9 mouse cellular contexts compared by ENCODE assay signal in the genomic region with DNA sequence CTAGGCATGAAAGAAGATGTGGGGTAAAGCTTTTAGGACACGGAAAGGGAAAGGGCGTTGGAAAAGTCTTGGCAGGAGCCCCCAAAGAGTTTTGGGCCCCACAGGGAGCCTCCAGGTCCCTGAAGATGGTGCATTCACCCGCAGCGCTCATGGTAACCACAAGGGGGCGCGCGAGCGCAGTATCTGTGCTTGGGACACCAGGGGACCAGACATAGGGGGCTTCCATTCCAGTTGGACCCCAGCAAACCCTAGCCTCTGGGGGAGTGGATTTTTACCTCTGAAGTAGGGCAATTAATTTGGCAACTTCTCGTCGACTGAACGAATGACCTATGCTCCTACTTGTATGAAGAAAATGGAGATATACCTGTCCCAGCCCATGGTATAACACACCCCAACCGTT.
A peak's percentile ranks its signal among the peaks of the same experiment; 100 is the strongest.
DNase-seq lines count a peak whose midpoint lies in the region; ATAC-seq and TF ChIP-seq lines count a peak whose summit lies in the region.
"Had no signal": no experiment of that assay in that cellular context is flagged by ENCODE, and none has a peak within 500 bp of the region (broad histone marks: within the 10 kb centered on the region; RNA-seq: fewer than 3 reads in every experiment).

No protein-coding gene starts in this region.

- H3K27ac ChIP-seq in kidney, embryonic 15.5 days = no peak overlapping the region
- H3K27ac ChIP-seq in forebrain, embryonic 16.5 days (ENCODE audit: low read length) = no peak overlapping the region
- H3K27ac ChIP-seq in hindbrain, postnatal 0 days = no peak overlapping the region
- no peak overlapping the region for H3K27ac ChIP-seq in neural tube, embryonic 12.5 days

- peak; percentile 9 for DNase-seq in kidney, adult 11 months
- peak; percentile 73 for DNase-seq in hindbrain, postnatal 0 days (ENCODE audit: low spot score)
- DNase-seq in left cerebral cortex, postnatal 4 days = peak; percentile 81
- DNase-seq in testis, postnatal 14 days (ENCODE audit: low spot score) = peak; percentile 69

- intact Hi-C loops in left cerebral cortex, postnatal 4 days (cut with DNase I) = loop anchor here (5.0 kb wide), 1 partner anchor 73 kb away; no protein-coding TSS in a partner anchor

- H3K9ac ChIP-seq in kidney, embryonic 15.5 days = no peak overlapping the region
- H3K9ac ChIP-seq in forebrain, embryonic 16.5 days (replicated peaks; ENCODE audit: low read depth, low read length) = no peak overlapping the region
- no peak overlapping the region for H3K9ac ChIP-seq in hindbrain, postnatal 0 days (replicated peaks; ENCODE audit: low read length)
- no peak overlapping the region for H3K9ac ChIP-seq in neural tube, embryonic 12.5 days

- peaks cover 3% of the 10 kb centered on the region; the same call in 1 of the 2 replicates for H3K4me1 ChIP-seq in kidney, embryonic 15.5 days
- no peaks in the 10 kb centered on the region for H3K4me1 ChIP-seq in forebrain, embryonic 16.5 days (replicated peaks; ENCODE audit: control insufficient read depth, insufficient read depth, low read length)
- no peaks in the 10 kb centered on the region for H3K4me1 ChIP-seq in hindbrain, postnatal 0 days (ENCODE audit: insufficient read depth, low read length)
- H3K4me1 ChIP-seq in neural tube, embryonic 12.5 days = no peaks in the 10 kb centered on the region

- whole genome bisulfite sequencing in kidney, embryonic 15.5 days = 18% methylated on average over 12 of the region's 12 CpGs
- 20% methylated on average over 12 of the region's 12 CpGs for WGBS in forebrain, embryonic 16.5 days
- 21% methylated on average over 12 of the region's 12 CpGs for WGBS in hindbrain, postnatal 0 days
- WGBS in neural tube, embryonic 12.5 days = 19% methylated on average over 12 of the region's 12 CpGs

- no peak overlapping the region for H3K4me3 ChIP-seq in kidney, embryonic 15.5 days (replicated peaks)
- no peak overlapping the region for H3K4me3 ChIP-seq in forebrain, embryonic 16.5 days (replicated peaks; ENCODE audit: low read length)
- H3K4me3 ChIP-seq in hindbrain, postnatal 0 days (ENCODE audit: low read length) = no peak overlapping the region
- H3K4me3 ChIP-seq in neural tube, embryonic 12.5 days = no peak overlapping the region
- H3K4me3 ChIP-seq: myocyte had no signal

- H3K4me2 ChIP-seq in kidney, embryonic 15.5 days = no peak overlapping the region
- no peak overlapping the region for H3K4me2 ChIP-seq in forebrain, embryonic 16.5 days (ENCODE audit: low read length)
- no peak overlapping the region for H3K4me2 ChIP-seq in hindbrain, postnatal 0 days (ENCODE audit: low read depth, low read length)
- no peak overlapping the region for H3K4me2 ChIP-seq in neural tube, embryonic 12.5 days (replicated peaks)

- TF ChIP-seq CTCF in hindbrain, postnatal 0 days (IDR thresholded peaks at IDR 0.05; ENCODE audit: low read depth) = peak; percentile 83

- no peaks in the 10 kb centered on the region for H3K9me3 ChIP-seq in kidney, embryonic 15.5 days (replicated peaks)
- no peaks in the 10 kb centered on the region for H3K9me3 ChIP-seq in forebrain, embryonic 16.5 days (ENCODE audit: control insufficient read depth, low read length)
- no peaks in the 10 kb centered on the region for H3K9me3 ChIP-seq in hindbrain, postnatal 0 days (ENCODE audit: low read length)
- H3K9me3 ChIP-seq in neural tube, embryonic 12.5 days = no peaks in the 10 kb centered on the region

- ATAC-seq in kidney, embryonic 15.5 days (replicated peaks; ENCODE audit: low FRiP score) = no peak; the same call in 1 of the 2 replicates
- ATAC-seq in cerebellum, adult (ENCODE audit: insufficient number of reproducible peaks, low FRiP score, low TSS enrichment) = peak; percentile 64
- peak; percentile 72; the same call in 1 of the 2 replicates for ATAC-seq in forebrain, embryonic 16.5 days
- 0 out of 2 replicates have a peak, but pooled peaks have one; percentile 51 for ATAC-seq in hindbrain, postnatal 0 days
- ATAC-seq in neural tube, embryonic 12.5 days (ENCODE audit: low FRiP score, low read depth) = peak; percentile 57

- peaks cover 4% of the 10 kb centered on the region; the same call in 1 of the 2 replicates for H3K27me3 ChIP-seq in kidney, embryonic 15.5 days
- H3K27me3 ChIP-seq in forebrain, embryonic 16.5 days (replicated peaks; ENCODE audit: control insufficient read depth, insufficient read depth, low read length) = no peaks in the 10 kb centered on the region
- no peaks in the 10 kb centered on the region for H3K27me3 ChIP-seq in hindbrain, postnatal 0 days (ENCODE audit: insufficient read depth, low read length)
- no peaks in the 10 kb centered on the region for H3K27me3 ChIP-seq in neural tube, embryonic 12.5 days (replicated peaks)

- no peaks in the 10 kb centered on the region for H3K36me3 ChIP-seq in kidney, embryonic 15.5 days
- H3K36me3 ChIP-seq in forebrain, embryonic 16.5 days (ENCODE audit: control insufficient read depth, insufficient read depth) = no peaks in the 10 kb centered on the region
- no peaks in the 10 kb centered on the region for H3K36me3 ChIP-seq in hindbrain, postnatal 0 days (ENCODE audit: insufficient read depth, low read length)
- H3K36me3 ChIP-seq in neural tube, embryonic 12.5 days = no peaks in the 10 kb centered on the region

Comparison
In these comparisons a context has a peak if more than half of its experiments do, and no peak if none do; other contexts are left out.
1. DNase-seq: peak in every context shown above with its lines; median percentile 81 in left cerebral cortex, postnatal 4 days; 73 in hindbrain, postnatal 0 days; 69 in testis, postnatal 14 days; 9 in kidney, adult 11 months.